Mouse (Mus musculus) cerebellum, postnatal 36 days (tissue): ENCODE data around the gene Fermt3.
"Not testable (repeated sequence)": the region's sequence is repeated elsewhere in the genome, so short reads cannot be mapped to it uniquely, and the experiment has no call there.

Experiments
- DNase-seq, 2 experiments: peaks; one replicate each; pipeline ENCODE4 v3.0.0; 2021 to 2022; ENCODE audit warnings: mixed read lengths in 2 of 2

Fermt3 gene

GRCm38 (mm10) chr19:7034006-7034405 is 14.7 kb upstream of the Fermt3 start:
- no peak for DNase-seq

GRCm38 (mm10) chr19:7029531-7029930 is 10.3 kb upstream of the Fermt3 start:
- DNase-seq: no peak

- peak; percentile 67 to 69 for DNase-seq
Observed at GRCm38 (mm10) chr19:7020224-7020641, 964 bp upstream of the Fermt3 start.

GRCm38 (mm10) chr19:7018546-7018945 is 723 bp downstream of the Fermt3 start:
- DNase-seq: no peak

GRCm38 (mm10) chr19:7017541-7018457 is 1.5 kb downstream of the Fermt3 start:
- DNase-seq: no peak

DNA sequence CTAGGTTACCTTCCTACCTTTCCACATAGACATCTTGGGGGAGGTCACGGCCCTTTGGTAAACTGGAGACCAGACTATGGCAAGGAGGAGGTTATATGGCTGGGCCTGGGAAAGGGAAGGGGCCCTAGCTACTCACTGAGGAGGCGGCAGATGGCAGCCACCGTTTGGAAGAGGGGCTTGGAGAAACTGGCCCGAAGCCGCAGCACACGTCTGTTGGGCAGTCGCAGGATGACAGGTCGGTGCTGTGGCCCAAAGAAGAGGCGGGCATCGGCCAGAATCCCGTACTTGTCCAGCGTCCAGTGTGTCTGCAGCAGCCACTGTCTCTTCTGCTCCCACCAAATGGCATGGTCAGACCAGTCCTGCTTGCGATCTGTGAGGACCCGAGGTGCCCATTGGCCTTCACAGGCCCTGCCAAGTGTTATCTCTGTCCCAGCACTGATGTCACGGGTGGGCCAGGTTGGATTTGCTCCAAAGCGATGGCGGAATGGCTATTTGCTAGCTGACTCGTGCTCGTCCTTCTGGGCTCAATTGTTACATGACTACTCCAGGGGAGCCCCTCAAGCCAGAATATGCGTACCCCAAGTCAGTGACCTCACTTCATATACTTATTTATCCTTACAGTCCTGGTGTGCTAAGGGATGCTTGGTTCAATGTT is 4.7 kb downstream of the Fermt3 start:
- DNase-seq: no peak

GRCm38 (mm10) chr19:7013984-7014383 is 5.3 kb downstream of the Fermt3 start:
- DNase-seq: no peak

- no peak for DNase-seq
Observed at GRCm38 (mm10) chr19:7012426-7012825, 6.8 kb downstream of the Fermt3 start.

DNA sequence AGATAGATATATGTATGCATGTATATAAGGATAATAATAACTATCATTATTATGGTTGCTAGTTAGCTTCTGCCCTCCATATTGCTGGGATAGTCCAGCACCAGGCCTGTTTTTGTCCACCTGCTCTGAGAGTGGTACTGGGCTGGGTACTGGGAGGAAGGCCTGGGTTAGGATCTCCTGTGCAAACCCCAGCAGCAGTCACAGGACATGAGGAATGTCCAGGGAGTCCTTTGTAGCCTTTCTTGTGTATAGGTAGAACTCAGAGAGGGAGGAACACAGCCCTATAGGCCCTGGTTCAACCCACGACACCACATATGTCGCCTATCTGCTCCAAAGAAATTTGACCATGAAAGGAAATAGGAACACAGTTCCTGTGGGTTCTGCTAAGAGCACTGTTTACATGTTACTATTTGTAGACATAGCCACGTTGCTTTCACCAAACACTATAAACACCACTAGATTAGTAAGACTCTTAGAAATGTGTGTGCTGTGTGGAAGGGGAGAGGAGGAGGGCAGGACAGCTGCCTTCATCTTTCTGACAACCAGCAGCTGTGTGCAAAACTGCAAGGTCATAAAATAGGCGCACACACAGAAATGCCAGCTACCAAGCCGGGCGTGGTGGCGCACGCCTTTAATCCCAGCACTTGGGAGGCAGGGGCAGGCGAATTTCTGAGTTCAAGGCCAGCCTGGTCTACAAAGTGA is 12.2 kb downstream of the Fermt3 start:
- DNase-seq: no peak

DNA sequence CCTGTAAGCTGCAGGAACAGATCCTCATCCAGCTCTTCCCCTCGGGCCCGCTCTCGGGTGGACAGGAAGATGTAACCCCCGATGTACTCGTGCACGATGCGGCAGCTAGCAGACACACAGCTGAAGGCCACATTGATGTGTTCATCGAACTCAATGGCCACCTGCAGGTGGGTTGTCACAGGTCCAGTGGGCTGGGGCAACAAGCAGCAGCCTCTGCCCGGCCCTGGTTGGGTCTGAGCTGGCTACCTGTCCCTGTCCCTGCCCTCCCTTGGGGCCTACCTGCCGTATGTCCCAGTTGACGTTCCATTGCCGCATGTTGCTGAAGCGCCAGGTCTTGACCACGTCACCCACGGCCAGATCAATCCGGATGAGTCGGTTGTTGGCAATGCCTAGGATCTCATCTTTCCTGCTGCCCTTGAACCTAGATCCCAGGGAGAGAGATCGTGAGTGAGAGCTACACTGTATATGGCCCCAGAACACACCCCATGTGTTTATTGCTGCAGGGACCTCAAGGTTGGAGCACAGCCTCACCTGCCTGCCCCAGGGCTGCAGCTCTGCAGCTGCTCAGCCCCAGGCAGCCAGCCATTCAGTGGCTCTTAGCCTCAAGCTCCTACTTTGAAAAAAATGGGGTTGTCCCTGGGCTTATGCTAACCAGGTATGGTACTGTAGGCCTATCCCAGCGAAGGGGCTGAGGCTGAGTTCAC is 19.8 kb downstream of the Fermt3 start:
- no peak for DNase-seq

GRCm38 (mm10) chr19:6997721-6998290 is 21.5 kb downstream of the Fermt3 start:
- DNase-seq: no peak

- peak; percentile 85 to 87 for DNase-seq
Observed at GRCm38 (mm10) chr19:6996006-6996405, 23.3 kb downstream of the Fermt3 start, which contains the start of the genes Nudt22 and Trpt1. TSS of gene Nudt22 (minus strand) at chr19:6996117. TSS of gene Trpt1 (plus strand) at chr19:6996131.

GRCm38 (mm10) chr19:6995255-6995991 is 23.8 kb downstream of the Fermt3 start:
- peak; percentile 59 to 60 for DNase-seq

DNA sequence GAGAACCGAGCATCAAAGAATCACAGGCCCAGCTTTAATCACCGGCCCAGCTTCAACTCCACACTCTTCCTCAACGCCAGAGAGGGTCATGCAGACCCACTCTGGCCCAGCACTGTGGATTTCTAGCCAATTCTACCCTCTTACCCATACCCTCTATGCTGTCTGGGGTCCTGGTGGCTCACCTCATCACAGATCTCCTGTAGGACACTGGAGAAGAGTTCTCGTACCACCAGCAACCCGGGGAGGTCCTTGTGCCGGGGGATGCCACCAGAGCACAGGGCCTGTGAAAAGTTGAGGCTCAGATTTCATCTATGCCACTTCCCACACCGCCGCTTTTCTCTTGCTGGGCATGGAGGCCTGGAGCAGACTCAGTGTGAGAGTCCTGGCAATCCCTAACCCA is 24.8 kb downstream of the Fermt3 start:
- DNase-seq: no peak

GRCm38 (mm10) chr19:6994002-6994401 is 25.3 kb downstream of the Fermt3 start:
- DNase-seq: no peak

GRCm38 (mm10) chr19:6993011-6993770 is 26.1 kb downstream of the Fermt3 start:
- DNase-seq: no peak

GRCm38 (mm10) chr19:6992011-6992858 is 27.0 kb downstream of the Fermt3 start, which contains the start of gene Dnajc4:
TSS of gene Dnajc4 (minus strand) at chr19:6992572.
- DNase-seq: peak; percentile 91 to 95

DNA sequence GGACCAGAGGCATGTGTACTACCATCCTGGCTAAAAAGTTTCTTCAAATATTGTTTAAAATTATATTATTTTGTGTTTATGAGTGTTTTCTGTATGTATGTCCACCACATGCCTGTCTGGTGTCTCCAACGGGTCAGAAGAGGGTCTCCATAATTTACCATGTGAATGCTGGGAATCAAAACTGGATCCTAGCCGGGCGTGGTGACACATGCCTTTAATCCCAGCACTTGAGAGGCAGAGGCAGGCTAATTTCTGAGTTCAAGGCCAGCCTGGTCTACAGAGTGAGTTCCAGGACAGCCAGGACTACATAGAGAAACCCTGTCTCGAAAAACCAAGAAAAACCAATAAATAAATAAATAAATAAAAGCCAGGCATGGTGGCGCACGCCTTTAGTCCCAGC is 28.1 kb downstream of the Fermt3 start:
- not testable (repeated sequence) for DNase-seq

- no peak for DNase-seq
Observed at GRCm38 (mm10) chr19:6990712-6991111, 28.6 kb downstream of the Fermt3 start.

- DNase-seq: no peak
Observed at GRCm38 (mm10) chr19:6989251-6989650, 30.0 kb downstream of the Fermt3 start.
